In the genomic region with DNA sequence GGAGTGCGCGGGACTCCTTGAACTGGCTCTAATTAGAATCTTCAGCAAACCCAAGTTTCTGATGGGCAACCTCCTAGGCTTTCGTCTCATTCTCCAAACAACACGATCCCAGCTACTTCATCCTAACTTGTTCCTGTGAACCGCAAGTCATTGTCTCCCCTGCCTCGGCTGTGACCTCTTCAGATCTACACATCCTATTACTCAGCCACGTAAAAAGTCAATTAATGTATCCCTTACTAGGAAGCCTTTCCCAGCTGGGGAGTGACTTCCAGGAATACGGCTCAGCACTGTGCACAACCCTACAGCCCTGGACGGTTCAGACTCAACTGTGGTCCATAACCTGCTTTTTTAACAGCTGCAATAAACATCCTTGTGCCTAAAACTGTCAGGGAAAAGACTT, we compare ENCODE assay signal across 27 mouse cellular contexts. TPM values are rescaled to one million over a fixed set of nuclear protein-coding genes. Genes with fewer than 3 reads are reported as not detected.
DNase-seq lines count a peak whose midpoint lies in the region; ATAC-seq and TF ChIP-seq lines count a peak whose summit lies in the region.
"Had no signal": no experiment of that assay in that cellular context is flagged by ENCODE, and none has a peak within 500 bp of the region (broad histone marks: within the 10 kb centered on the region; RNA-seq: fewer than 3 reads in every experiment).

No protein-coding gene starts in this region.

- no peaks in the 10 kb centered on the region for H3K27me3 ChIP-seq in heart, adult 2 months (ENCODE audit: control insufficient read depth, insufficient read depth, low read length)
- H3K27me3 ChIP-seq in heart, embryonic 16.5 days (ENCODE audit: control insufficient read depth, insufficient read depth, low read length), result no peaks in the 10 kb centered on the region
- H3K27me3 ChIP-seq in midbrain, embryonic 13.5 days, result no peaks in the 10 kb centered on the region
- no peaks in the 10 kb centered on the region for H3K27me3 ChIP-seq in midbrain, embryonic 10.5 days (ENCODE audit: low read depth, poor library complexity, severe bottlenecking)
- H3K27me3 ChIP-seq: limb, embryonic 13.5 days; liver, embryonic 12.5 days; midbrain, embryonic 15.5 days; neural tube, embryonic 15.5 days had no signal

- H3K9ac ChIP-seq in heart, adult 2 months (ENCODE audit: low read depth, low read length), result 0 out of 2 replicates have a peak overlapping the region, but pooled peaks have one; percentile 25
- peak overlapping the region; percentile 63 for H3K9ac ChIP-seq in heart, embryonic 16.5 days (ENCODE audit: low read length)
- H3K9ac ChIP-seq in midbrain, embryonic 13.5 days (replicated peaks), result peak overlapping the region; percentile 10; the same call in 1 of the 2 replicates
- H3K9ac ChIP-seq: limb, embryonic 13.5 days; liver, embryonic 12.5 days; midbrain, embryonic 15.5 days; neural tube, embryonic 15.5 days had no signal

- intact Hi-C loops in heart, adult 2 months (cut with DNase I), result no loop called here
- intact Hi-C loops in heart, postnatal 10 days (cut with DNase I), result loop anchor here (2.0 kb wide), 1 partner anchor 19 kb away; no protein-coding TSS in a partner anchor

- H3K9me3 ChIP-seq in heart, embryonic 16.5 days (replicated peaks; ENCODE audit: control insufficient read depth, low read length), result no peaks in the 10 kb centered on the region
- no peaks in the 10 kb centered on the region for H3K9me3 ChIP-seq in midbrain, embryonic 13.5 days
- H3K9me3 ChIP-seq in midbrain, embryonic 10.5 days (replicated peaks), result no peaks in the 10 kb centered on the region
- H3K9me3 ChIP-seq: limb, embryonic 13.5 days; liver, embryonic 12.5 days; midbrain, embryonic 15.5 days; neural tube, embryonic 15.5 days had no signal

- H3K4me2 ChIP-seq in heart, embryonic 16.5 days (ENCODE audit: low read depth, low read length), result peak overlapping the region; percentile 82
- H3K4me2 ChIP-seq in midbrain, embryonic 13.5 days (replicated peaks), result no peak overlapping the region
- H3K4me2 ChIP-seq: midbrain, embryonic 15.5 days had no signal

- peaks cover 10% of the 10 kb centered on the region for H3K79me2 ChIP-seq in heart, adult 2 months (replicated peaks; ENCODE audit: control insufficient read depth, insufficient read depth, low read length)

- TF ChIP-seq EP300 in heart, adult 2 months (IDR thresholded peaks at IDR 0.05; ENCODE audit: insufficient read depth, low read depth, low read length), result no peak

- H3K27ac ChIP-seq in heart, adult 2 months, result no peak overlapping the region
- H3K27ac ChIP-seq in heart, embryonic 16.5 days (ENCODE audit: low read length), result peak overlapping the region; percentile 45; the same call in 1 of the 2 replicates
- no peak overlapping the region for H3K27ac ChIP-seq in midbrain, embryonic 13.5 days
- H3K27ac ChIP-seq in midbrain, embryonic 10.5 days (replicated peaks), result no peak overlapping the region
- H3K27ac ChIP-seq: hindbrain, postnatal 0 days; limb, embryonic 13.5 days; liver, embryonic 12.5 days; midbrain, embryonic 15.5 days; neural tube, embryonic 15.5 days had no signal

- peaks cover 21% of the 10 kb centered on the region for H3K4me1 ChIP-seq in heart, adult 2 months (ENCODE audit: control insufficient read depth, insufficient read depth, low read length)
- H3K4me1 ChIP-seq in heart, embryonic 16.5 days (ENCODE audit: control insufficient read depth, insufficient read depth, low read length), result peaks cover 42% of the 10 kb centered on the region
- H3K4me1 ChIP-seq in midbrain, embryonic 13.5 days (replicated peaks), result peaks cover 68% of the 10 kb centered on the region
- H3K4me1 ChIP-seq in midbrain, embryonic 10.5 days, result peaks cover 74% of the 10 kb centered on the region

- no peak for ATAC-seq in heart, embryonic 16.5 days (replicated peaks; ENCODE audit: extremely low read depth, insufficient read depth, low FRiP score)
- no peak for ATAC-seq in midbrain, embryonic 13.5 days
- ATAC-seq: activated CD4-positive, CD25-positive, alpha-beta regulatory T cell, adult 4 months; forebrain, embryonic 16.5 days; hindbrain, postnatal 0 days; intestine, embryonic 16.5 days; liver, embryonic 12.5 days; midbrain, embryonic 15.5 days had no signal

- H3K4me3 ChIP-seq in heart, adult 2 months, result no peak overlapping the region
- H3K4me3 ChIP-seq in heart, embryonic 16.5 days (ENCODE audit: low read length), result no peak overlapping the region
- no peak overlapping the region for H3K4me3 ChIP-seq in midbrain, embryonic 13.5 days (replicated peaks)
- no peak overlapping the region for H3K4me3 ChIP-seq in midbrain, embryonic 10.5 days
- H3K4me3 ChIP-seq: limb, embryonic 13.5 days; liver, embryonic 12.5 days; midbrain, embryonic 15.5 days; myocyte; neural tube, embryonic 15.5 days had no signal

- no peak for DNase-seq in heart, adult 2 months
- no peak for DNase-seq in heart, postnatal 10 days
- DNase-seq in heart, adult 9 months (ENCODE audit: low spot score in 2 of 2), result no peak
- DNase-seq in midbrain, embryonic 10.5 days (ENCODE audit: low spot score), result no peak
- DNase-seq in thymus, adult 18-20 months, result no peak
- DNase-seq: adrenal gland, adult 8-10 months; cerebellum, adult 18-20 months; cerebellum, postnatal 14 days; gastrocnemius, postnatal 36 days; kidney, adult 9 months; layer of hippocampus, adult 9-11 months; lung, adult 18-20 months; right cerebral cortex, adult 18-20 months; right cerebral cortex, postnatal 4 days; thymus, postnatal 36 days had no signal

- 42% methylated on average over 9 of the region's 9 CpGs for WGBS in heart, adult 2 months
- 68% methylated on average over 9 of the region's 9 CpGs for WGBS in heart, embryonic 16.5 days
- 51% methylated on average over 9 of the region's 9 CpGs for WGBS in midbrain, embryonic 13.5 days
- WGBS in midbrain, embryonic 10.5 days, result 63% methylated on average over 9 of the region's 9 CpGs

- TF ChIP-seq CTCF in heart, adult 2 months (IDR thresholded peaks at IDR 0.05), result no peak

- TF ChIP-seq POLR2A in heart, adult 2 months (IDR thresholded peaks at IDR 0.05; ENCODE audit: insufficient read depth, low read depth, low read length), result no peak

- H3K36me3 ChIP-seq in heart, adult 2 months (ENCODE audit: control insufficient read depth, insufficient read depth, low read length), result peaks cover 6% of the 10 kb centered on the region
- no peaks in the 10 kb centered on the region for H3K36me3 ChIP-seq in heart, embryonic 16.5 days (ENCODE audit: control insufficient read depth, insufficient read depth)
- no peaks in the 10 kb centered on the region for H3K36me3 ChIP-seq in midbrain, embryonic 13.5 days
- peaks cover 23% of the 10 kb centered on the region for H3K36me3 ChIP-seq in midbrain, embryonic 10.5 days
- H3K36me3 ChIP-seq: limb, embryonic 13.5 days; liver, embryonic 12.5 days; midbrain, embryonic 15.5 days; neural tube, embryonic 15.5 days had no signal

RNA-seq across cellular contexts. Expression of a gene that starts 32.2 kb away (rescaled TPM):
- total RNA-seq in heart, adult 2 months (2021), result 10 to 100 TPM; 52.3 to 55.2 TPM
- 29.5 and 46.9 TPM in 2 replicates for polyA plus RNA-seq in heart, adult 2 months (2012; rRNA removed)
- 100 to 1,000 TPM; 102 to 112 TPM for total RNA-seq in heart, postnatal 10 days (2021)
- 32.7 and 34.6 TPM in 2 replicates for polyA plus RNA-seq in heart, embryonic 16.5 days (2015; fragmentation: Nextera tagmentation; extraction: Ambion mirVana)
- 120 and 125 TPM in 2 replicates for polyA plus RNA-seq in midbrain, embryonic 13.5 days (2015; fragmentation: Nextera tagmentation; extraction: Ambion mirVana)
- 76.6 and 97.3 TPM in 2 replicates for polyA plus RNA-seq in midbrain, embryonic 10.5 days (2016; fragmentation: Nextera tagmentation; extraction: Ambion mirVana)
- total RNA-seq: MEL had no signal

Comparison
In these comparisons a context has a peak if more than half of its experiments do, and no peak if none do; other contexts are left out.
1. H3K9ac ChIP-seq: peak in every context shown above with its lines; median percentile 63 in heart, embryonic 16.5 days; 25 in heart, adult 2 months; 10 in midbrain, embryonic 13.5 days.